Mouse (Mus musculus) frontal cortex, postnatal 25 days (tissue): ENCODE data around the gene Fabp1.

ENCODE experiments used
- DNase-seq, 2 experiments: peaks; one replicate each; pipeline ENCODE4 v3.0.0; 2022; ENCODE audit warnings: low spot score in 2 of 2

Gene Fabp1

GRCm38 (mm10) chr6:71199612-71200011 is at the start of gene Fabp1:
Gene Fabp1 (plus strand): TSS chr6:71199827.
- no peak for DNase-seq

GRCm38 (mm10) chr6:71151098-71151497 is 48.5 kb upstream of the Fabp1 start:
- DNase-seq, result no peak

- no peak for DNase-seq
Measured at GRCm38 (mm10) chr6:71153486-71153885, 46.1 kb upstream of the Fabp1 start.

- DNase-seq, result no peak
Measured at GRCm38 (mm10) chr6:71154861-71155260, 44.8 kb upstream of the Fabp1 start.

- DNase-seq, result no peak
Measured at GRCm38 (mm10) chr6:71156674-71157326, 42.8 kb upstream of the Fabp1 start.

GRCm38 (mm10) chr6:71161290-71161689 is 38.3 kb upstream of the Fabp1 start:
- no peak for DNase-seq

- DNase-seq, result no peak
Measured at GRCm38 (mm10) chr6:71162269-71162668, 37.4 kb upstream of the Fabp1 start.

- DNase-seq, result no peak
Measured at GRCm38 (mm10) chr6:71164394-71164793, 35.2 kb upstream of the Fabp1 start.

- DNase-seq, result no peak
Measured at GRCm38 (mm10) chr6:71166551-71167169, 33.0 kb upstream of the Fabp1 start.

- DNase-seq, result no peak
Measured at GRCm38 (mm10) chr6:71172812-71173580, 26.6 kb upstream of the Fabp1 start.

GRCm38 (mm10) chr6:71180596-71180995 is 19.0 kb upstream of the Fabp1 start:
- no peak for DNase-seq

GRCm38 (mm10) chr6:71184941-71185604 is 14.6 kb upstream of the Fabp1 start:
- DNase-seq, result no peak

- DNase-seq, result no peak
Measured at GRCm38 (mm10) chr6:71189578-71189977, 10.0 kb upstream of the Fabp1 start.

- no peak for DNase-seq
Measured at GRCm38 (mm10) chr6:71190501-71190900, 9.1 kb upstream of the Fabp1 start.

GRCm38 (mm10) chr6:71193151-71193740 is 6.4 kb upstream of the Fabp1 start:
- no peak for DNase-seq

- DNase-seq, result no peak
Measured at GRCm38 (mm10) chr6:71196107-71196506, 3.5 kb upstream of the Fabp1 start.

GRCm38 (mm10) chr6:71197636-71198535 is 1.7 kb upstream of the Fabp1 start:
- no peak for DNase-seq

- no peak for DNase-seq
Measured at GRCm38 (mm10) chr6:71201925-71202324, 2.3 kb downstream of the Fabp1 start.

- no peak for DNase-seq
Measured at GRCm38 (mm10) chr6:71203674-71204073, 4.0 kb downstream of the Fabp1 start.

GRCm38 (mm10) chr6:71204166-71204565 is 4.5 kb downstream of the Fabp1 start:
- DNase-seq, result no peak

GRCm38 (mm10) chr6:71208691-71209090 is 9.1 kb downstream of the Fabp1 start:
- no peak for DNase-seq
